Mouse (Mus musculus): ENCODE measurements around the gene Acot7. TPM values are rescaled to one million over a fixed set of nuclear protein-coding genes. Genes with fewer than 3 reads are reported as not detected.

The Acot7 gene
- total and polyA plus RNA-seq, 2 experiments = 9.3 to 18.4 TPM

- Histone ChIP-seq H3K79me2 (ENCODE audit: control insufficient read depth, insufficient read depth, low read length) (no peaks in the 10 kb centered on the region), H3K4me1 (ENCODE audit: control insufficient read depth, insufficient read depth, low read length) (no peaks in the 10 kb centered on the region), H3K27ac (replicated peaks; ENCODE audit: insufficient read depth, low read depth, low read length) (no peak overlapping the region), H3K9ac (ENCODE audit: low read depth, low read length) (no peak overlapping the region), H3K36me3 (ENCODE audit: control insufficient read depth, insufficient read depth, low read length) (no peaks in the 10 kb centered on the region), H3K4me3 (ENCODE audit: insufficient read depth, low read depth, low read length) (no peak overlapping the region), H3K27me3 (ENCODE audit: control insufficient read depth, insufficient read depth, low read length) (no peaks in the 10 kb centered on the region)
- DNase-seq (ENCODE audit: extremely low read depth, low read depth, low spot score) = no peak
- 60% methylated on average over 6 of the region's 6 CpGs for WGBS
- TF ChIP-seq POLR2A (IDR thresholded peaks at IDR 0.05; ENCODE audit: extremely low read depth, insufficient read depth, low read length) = no peak
- TF ChIP-seq CTCF (IDR thresholded peaks at IDR 0.05; ENCODE audit: low read depth, low read length) = no peak
These were observed 79.1 kb downstream of the Acot7 start for GRCm38 (mm10) chr4:152257070-152257469.

DNA sequence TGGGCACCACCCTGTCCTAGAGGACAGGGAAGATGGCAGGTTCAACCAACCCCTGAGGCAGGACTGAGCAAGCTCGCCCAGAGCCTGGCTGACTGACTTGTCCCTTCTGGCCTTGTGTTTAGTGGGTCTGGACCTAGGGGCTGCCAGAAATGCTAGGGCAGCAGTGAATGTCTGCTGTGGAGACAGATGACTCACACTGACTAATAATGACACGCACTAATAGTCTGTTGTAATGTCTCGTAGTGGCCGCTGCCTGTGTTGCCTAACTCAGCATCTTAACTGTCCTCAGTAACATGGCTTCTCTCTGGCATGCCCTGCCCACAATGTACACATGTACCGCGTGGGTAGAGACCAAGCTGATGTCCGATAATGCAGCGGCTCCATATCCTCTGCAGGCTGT is 82.5 kb downstream of the Acot7 start:
- TF ChIP-seq CTCF (IDR thresholded peaks at IDR 0.05; ENCODE audit: low read depth, low read length) (no peak), POLR2A (IDR thresholded peaks at IDR 0.05; ENCODE audit: extremely low read depth, insufficient read depth, low read length) (no peak)
- Histone ChIP-seq H3K27me3 (ENCODE audit: control insufficient read depth, insufficient read depth, low read length) (no peaks in the 10 kb centered on the region), H3K4me1 (ENCODE audit: control insufficient read depth, insufficient read depth, low read length) (peaks cover 7% of the 10 kb centered on the region), H3K9ac (ENCODE audit: low read depth, low read length) (no peak overlapping the region), H3K79me2 (ENCODE audit: control insufficient read depth, insufficient read depth, low read length) (no peaks in the 10 kb centered on the region), H3K27ac (replicated peaks; ENCODE audit: insufficient read depth, low read depth, low read length) (no peak overlapping the region), H3K36me3 (ENCODE audit: control insufficient read depth, insufficient read depth, low read length) (no peaks in the 10 kb centered on the region), H3K4me3 (ENCODE audit: insufficient read depth, low read depth, low read length) (no peak overlapping the region)
- 92% methylated on average over 8 of the region's 8 CpGs for WGBS
- no peak for DNase-seq (ENCODE audit: extremely low read depth, low read depth, low spot score)

DNA sequence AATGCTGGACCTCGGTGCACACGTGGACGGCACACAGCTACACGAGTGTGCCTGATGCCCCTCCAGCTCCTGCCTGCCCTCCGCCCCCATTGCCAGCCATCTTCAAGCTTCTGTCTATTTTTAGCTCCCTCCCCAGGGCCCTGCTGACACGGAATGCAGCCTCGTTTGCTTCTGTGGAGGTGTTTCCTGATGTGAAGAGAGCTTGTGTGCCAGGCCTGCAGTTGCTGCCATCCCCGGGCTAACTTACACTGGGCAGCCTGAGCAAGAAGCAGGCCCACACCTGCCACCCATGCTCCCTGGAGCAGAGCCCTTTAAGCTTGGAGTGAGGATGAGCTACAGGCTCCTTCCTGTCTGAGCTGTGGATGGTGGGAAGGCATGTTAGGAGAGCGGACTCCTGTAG is 84.3 kb downstream of the Acot7 start:
- peaks cover 7% of the 10 kb centered on the region for H3K4me1 ChIP-seq (ENCODE audit: control insufficient read depth, insufficient read depth, low read length)
- no peaks in the 10 kb centered on the region for H3K79me2 ChIP-seq (ENCODE audit: control insufficient read depth, insufficient read depth, low read length)
- H3K9ac ChIP-seq (ENCODE audit: low read depth, low read length) = no peak overlapping the region
- no peaks in the 10 kb centered on the region for H3K27me3 ChIP-seq (ENCODE audit: control insufficient read depth, insufficient read depth, low read length)
- H3K36me3 ChIP-seq (ENCODE audit: control insufficient read depth, insufficient read depth, low read length) = no peaks in the 10 kb centered on the region
- no peak for DNase-seq (ENCODE audit: extremely low read depth, low read depth, low spot score)
- H3K4me3 ChIP-seq (ENCODE audit: insufficient read depth, low read depth, low read length) = no peak overlapping the region
- no peak overlapping the region for H3K27ac ChIP-seq (replicated peaks; ENCODE audit: insufficient read depth, low read depth, low read length)
- TF ChIP-seq CTCF (IDR thresholded peaks at IDR 0.05; ENCODE audit: low read depth, low read length) (no peak), POLR2A (IDR thresholded peaks at IDR 0.05; ENCODE audit: extremely low read depth, insufficient read depth, low read length) (no peak)
- WGBS = 78% methylated on average over 9 of the region's 9 CpGs

DNA sequence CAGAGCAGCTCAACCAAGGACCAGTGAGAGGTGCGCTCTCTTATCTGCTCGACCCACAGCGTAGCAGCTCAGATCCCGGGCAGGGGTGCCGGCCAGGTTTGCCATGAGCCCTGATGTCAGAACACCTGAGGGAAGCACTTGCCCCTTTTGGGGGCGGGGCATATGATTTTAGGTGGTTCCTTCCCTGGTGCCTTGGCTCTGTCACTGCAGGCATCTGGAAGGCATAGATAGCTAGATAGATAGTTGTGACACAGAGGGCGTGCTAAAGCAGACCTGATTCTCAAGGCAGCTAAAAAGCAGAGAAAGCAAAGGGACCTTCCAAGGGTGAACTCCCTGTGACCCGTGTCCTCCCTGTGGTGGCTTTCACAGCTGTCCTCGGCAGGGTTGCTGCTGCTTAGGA is 85.2 kb downstream of the Acot7 start:
- DNase-seq (ENCODE audit: extremely low read depth, low read depth, low spot score) = no peak
- TF ChIP-seq POLR2A (IDR thresholded peaks at IDR 0.05; ENCODE audit: extremely low read depth, insufficient read depth, low read length) (no peak), CTCF (IDR thresholded peaks at IDR 0.05; ENCODE audit: low read depth, low read length) (no peak)
- 81% methylated on average over 9 of the region's 9 CpGs for WGBS
- no peaks in the 10 kb centered on the region for H3K36me3 ChIP-seq (ENCODE audit: control insufficient read depth, insufficient read depth, low read length)
- no peak overlapping the region for H3K27ac ChIP-seq (replicated peaks; ENCODE audit: insufficient read depth, low read depth, low read length)
- no peak overlapping the region for H3K9ac ChIP-seq (ENCODE audit: low read depth, low read length)
- H3K27me3 ChIP-seq (ENCODE audit: control insufficient read depth, insufficient read depth, low read length) = no peaks in the 10 kb centered on the region
- H3K79me2 ChIP-seq (ENCODE audit: control insufficient read depth, insufficient read depth, low read length) = no peaks in the 10 kb centered on the region
- H3K4me1 ChIP-seq (ENCODE audit: control insufficient read depth, insufficient read depth, low read length) = peaks cover 7% of the 10 kb centered on the region
- no peak overlapping the region for H3K4me3 ChIP-seq (ENCODE audit: insufficient read depth, low read depth, low read length)

DNA sequence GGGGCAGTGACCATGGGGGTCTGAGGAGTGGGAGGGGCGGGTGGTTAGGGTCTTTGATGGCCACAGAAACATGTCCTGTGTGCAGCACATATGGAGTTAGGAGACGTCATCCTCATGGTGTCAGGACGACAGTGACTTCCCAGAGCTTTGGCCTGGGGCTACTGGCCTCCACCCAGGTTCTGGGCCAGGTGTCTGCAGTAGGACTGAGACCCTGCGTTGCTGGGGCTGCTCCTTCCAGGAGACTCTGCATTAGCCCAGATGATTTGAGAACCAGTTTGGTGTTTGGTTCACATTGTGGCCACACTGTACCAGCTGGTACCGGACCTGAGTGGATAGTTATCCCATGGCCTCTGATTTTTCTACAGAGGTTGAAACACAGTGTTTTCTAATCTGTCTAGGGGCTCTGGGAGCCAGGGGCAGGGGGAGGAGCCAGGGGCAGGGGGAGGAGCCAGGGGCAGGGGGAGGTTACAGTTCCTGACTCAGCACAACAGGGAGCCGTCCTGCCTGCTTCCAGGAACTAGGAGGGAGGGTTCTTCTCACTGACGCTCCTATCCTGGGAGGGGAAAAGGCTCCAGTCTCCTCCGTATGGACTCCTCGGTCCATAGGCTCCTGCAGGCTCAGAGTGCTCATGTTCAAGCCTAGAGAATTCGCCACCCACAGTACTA is 85.7 kb downstream of the Acot7 start:
- H3K36me3 ChIP-seq (ENCODE audit: control insufficient read depth, insufficient read depth, low read length) = no peaks in the 10 kb centered on the region
- no peaks in the 10 kb centered on the region for H3K79me2 ChIP-seq (ENCODE audit: control insufficient read depth, insufficient read depth, low read length)
- H3K9ac ChIP-seq (ENCODE audit: low read depth, low read length) = no peak overlapping the region
- WGBS = 51% methylated on average over 10 of the region's 10 CpGs
- H3K27ac ChIP-seq (replicated peaks; ENCODE audit: insufficient read depth, low read depth, low read length) = no peak overlapping the region
- TF ChIP-seq POLR2A (IDR thresholded peaks at IDR 0.05; ENCODE audit: extremely low read depth, insufficient read depth, low read length) = no peak
- TF ChIP-seq CTCF (IDR thresholded peaks at IDR 0.05; ENCODE audit: low read depth, low read length) = no peak
- peaks cover 7% of the 10 kb centered on the region for H3K4me1 ChIP-seq (ENCODE audit: control insufficient read depth, insufficient read depth, low read length)
- H3K27me3 ChIP-seq (ENCODE audit: control insufficient read depth, insufficient read depth, low read length) = no peaks in the 10 kb centered on the region
- DNase-seq (ENCODE audit: extremely low read depth, low read depth, low spot score) = peak; percentile 49
- H3K4me3 ChIP-seq (ENCODE audit: insufficient read depth, low read depth, low read length) = no peak overlapping the region

GRCm38 (mm10) chr4:152264177-152264530 is 86.2 kb downstream of the Acot7 start:
- no peaks in the 10 kb centered on the region for H3K27me3 ChIP-seq (ENCODE audit: control insufficient read depth, insufficient read depth, low read length)
- H3K27ac ChIP-seq (replicated peaks; ENCODE audit: insufficient read depth, low read depth, low read length) = no peak overlapping the region
- no peaks in the 10 kb centered on the region for H3K79me2 ChIP-seq (ENCODE audit: control insufficient read depth, insufficient read depth, low read length)
- no peak for DNase-seq (ENCODE audit: extremely low read depth, low read depth, low spot score)
- H3K9ac ChIP-seq (ENCODE audit: low read depth, low read length) = no peak overlapping the region
- H3K4me1 ChIP-seq (ENCODE audit: control insufficient read depth, insufficient read depth, low read length) = peaks cover 7% of the 10 kb centered on the region
- H3K4me3 ChIP-seq (ENCODE audit: insufficient read depth, low read depth, low read length) = no peak overlapping the region
- 46% methylated on average over 4 of the region's 4 CpGs for WGBS
- TF ChIP-seq CTCF (IDR thresholded peaks at IDR 0.05; ENCODE audit: low read depth, low read length) = no peak
- no peaks in the 10 kb centered on the region for H3K36me3 ChIP-seq (ENCODE audit: control insufficient read depth, insufficient read depth, low read length)
